Mouse (Mus musculus) induced T-regulatory cell, adult 2 months (primary cell): ENCODE data around the gene Olfr930.

Experiments
- DNase-seq: peaks from one replicate; pipeline ENCODE4 v3.0.0-alpha.2; 2012; ENCODE audit warnings: low read depth

The Olfr930 gene

GRCm38 (mm10) chr9:38929509-38929908, at the start of gene Olfr930:
Olfr930 (plus strand) TSS chr9:38929809.
- no peak for DNase-seq

GRCm38 (mm10) chr9:38953401-38954123, 24.0 kb downstream of the Olfr930 start:
- no peak for DNase-seq

DNA sequence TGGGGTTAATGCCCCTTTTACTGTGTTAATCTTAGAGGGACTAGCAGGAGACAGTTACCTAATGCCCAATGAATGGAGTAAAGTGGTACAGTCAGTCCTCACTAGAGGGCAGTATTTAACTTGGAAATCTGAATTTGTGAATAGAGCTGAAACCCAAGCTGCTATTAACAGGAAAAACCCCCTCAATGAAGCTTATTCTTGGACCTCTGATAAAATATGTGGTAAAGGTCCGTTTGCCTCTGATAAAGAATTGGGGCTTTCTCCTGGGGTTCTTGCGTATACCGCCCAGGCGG, 24.5 kb downstream of the Olfr930 start:
- DNase-seq = no peak

DNA sequence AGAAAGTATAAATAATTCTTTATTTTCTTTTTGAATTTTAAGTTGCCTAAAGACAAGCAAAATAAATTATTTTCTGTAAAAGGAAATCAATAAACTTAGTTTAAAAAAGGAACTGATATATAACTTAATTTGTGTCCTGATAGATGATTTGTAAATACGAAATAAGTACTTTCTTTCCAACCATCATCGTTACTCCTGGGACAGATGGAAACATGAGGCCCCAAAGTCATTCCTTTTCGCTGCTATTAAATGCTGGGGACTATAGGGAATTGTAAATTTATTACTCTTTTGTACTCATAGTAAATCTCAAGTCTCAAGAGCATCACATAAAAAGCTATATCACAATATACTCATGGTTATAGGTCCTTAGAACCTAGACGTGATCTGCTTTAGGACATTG, 42.4 kb downstream of the Olfr930 start, which contains the start of gene Olfr933:
TSS of gene Olfr933 (plus strand) at position 301 of the 400 bp plus-strand sequence.
- DNase-seq = no peak
